Mouse (Mus musculus) embryonic fibroblast, embryonic 13.5 days (primary cell): Measurements from ENCODE around the gene Ctnnd2.

Experiments
- CTCF ChIP-seq: IDR thresholded peaks from 2 replicates; pipeline ENCODE4 v1.5.1; 2011; ENCODE audit warnings: mild to moderate bottlenecking, control low read depth, low read length, moderate library complexity, borderline replicate concordance; ENCODE audit not compliant: insufficient read depth
- POLR2A ChIP-seq: IDR thresholded peaks from 2 replicates; pipeline ENCODE4 v1.6.1; 2011; ENCODE audit warnings: low read depth, mild to moderate bottlenecking, control low read depth, low read length, moderate library complexity

GRCm38 (mm10) chr15:30777801-30778200 is 605.4 kb downstream of the Ctnnd2 start:
- TF ChIP-seq POLR2A = no peak
- TF ChIP-seq CTCF = no peak
